In the genomic region with DNA sequence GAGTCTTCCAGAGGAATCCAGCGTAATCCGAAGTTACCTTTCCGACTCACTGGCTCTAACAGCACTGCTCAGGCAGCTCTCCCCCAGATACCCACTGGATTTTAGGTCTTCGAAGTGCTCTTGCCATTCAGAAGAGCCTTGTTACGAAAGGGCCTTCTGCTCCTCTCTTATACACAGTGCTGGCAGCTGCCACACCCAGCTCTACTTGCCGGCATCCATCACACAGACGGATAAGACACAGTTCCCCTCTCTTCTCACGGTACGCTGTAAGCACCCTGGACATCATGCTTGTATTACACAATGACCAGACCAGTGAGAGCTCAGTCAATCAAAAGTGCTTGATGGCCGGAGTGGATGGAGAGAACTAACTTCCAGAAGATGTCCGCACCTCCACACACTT, we compare ENCODE assay signal across 11 mouse cellular contexts.
"Had no signal": no experiment of that assay in that cellular context is flagged by ENCODE, and none has a peak within 500 bp of the region (broad histone marks: within the 10 kb centered on the region; RNA-seq: fewer than 3 reads in every experiment).

No protein-coding gene starts in this region.

- H3K9ac ChIP-seq: liver, embryonic 15.5 days; neural tube, embryonic 15.5 days had no signal

- DNase-seq: kidney, adult 18-20 months; kidney, postnatal 14 days; lung, adult 2 months; lung, postnatal 36 days; thymus, adult 2 months; thymus, postnatal 25 days had no signal

- H3K4me2 ChIP-seq: liver, embryonic 11.5 days; liver, embryonic 15.5 days; neural tube, embryonic 15.5 days had no signal

- H3K4me3 ChIP-seq: left cerebral cortex, adult 2 months; liver, embryonic 15.5 days; neural tube, embryonic 15.5 days had no signal

- H3K27me3 ChIP-seq: liver, embryonic 15.5 days; neural tube, embryonic 15.5 days had no signal

- H3K4me1 ChIP-seq: liver, embryonic 15.5 days; neural tube, embryonic 15.5 days had no signal

- H3K9me3 ChIP-seq: liver, embryonic 15.5 days; neural tube, embryonic 15.5 days had no signal

- H3K27ac ChIP-seq: left cerebral cortex, adult 2 months; liver, embryonic 15.5 days; neural tube, embryonic 15.5 days had no signal

- ATAC-seq: lung, postnatal 0 days had no signal
